Mouse (Mus musculus): ENCODE measurements around the gene Gm9837. TPM values are rescaled to one million over a fixed set of nuclear protein-coding genes. Genes with fewer than 3 reads are reported as not detected.

Gm9837 gene
- total RNA-seq, 2 experiments from 2014 or later = not detected

DNA sequence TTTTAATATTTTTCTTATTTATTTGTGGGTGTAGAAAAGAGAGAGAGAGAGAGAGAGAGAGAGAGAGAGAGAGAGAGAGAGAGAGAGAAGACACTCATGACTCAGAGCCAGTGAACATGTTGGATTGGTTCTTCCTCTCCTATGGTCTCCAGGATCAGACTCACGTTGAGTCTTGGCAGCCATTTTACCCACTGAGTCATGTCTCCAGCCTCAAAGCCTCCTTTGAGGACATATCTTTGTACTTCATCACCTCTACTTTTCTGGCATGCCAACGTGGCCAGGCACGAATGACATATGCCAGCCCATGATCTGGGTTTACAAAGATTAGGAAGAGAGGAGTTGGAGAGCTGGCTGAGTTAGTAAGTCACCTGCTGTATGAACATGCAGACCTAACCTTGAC is 10.1 kb downstream of the Gm9837 start:
- Histone ChIP-seq H3K4me3 (no peak overlapping the region), H3K27ac (no peak overlapping the region)
- TF ChIP-seq CTCF (IDR thresholded peaks at IDR 0.05) = no peak
- no peak for DNase-seq
- intact Hi-C loops (cut with DNase I) = no loop called here

- no peak for TF ChIP-seq CTCF (IDR thresholded peaks at IDR 0.05)
- intact Hi-C loops (cut with DNase I) = no loop called here
- no peak for DNase-seq
- Histone ChIP-seq H3K4me3 (no peak overlapping the region), H3K27ac (no peak overlapping the region)
Observed at GRCm38 (mm10) chr11:53458996-53459395, 11.3 kb downstream of the Gm9837 start.

GRCm38 (mm10) chr11:53457372-53457954 is 12.8 kb downstream of the Gm9837 start:
- no peak for DNase-seq
- peak overlapping the region; percentile 71 for H3K4me3 ChIP-seq
- peak; percentile 25; the same call in 1 of the 2 replicates for TF ChIP-seq CTCF (IDR thresholded peaks at IDR 0.05)
- peak overlapping the region; percentile 61 for H3K27ac ChIP-seq
- intact Hi-C loops (cut with DNase I) = no loop called here

- intact Hi-C loops (cut with DNase I) = no loop called here
- Histone ChIP-seq H3K27ac (peak within 1 kb of the TSS; percentile 61), H3K4me3 (peak within 1 kb of the TSS; percentile 71)
- TF ChIP-seq CTCF (IDR thresholded peaks at IDR 0.05) = peak; percentile 59
- DNase-seq = peak; percentile 80
Observed at GRCm38 (mm10) chr11:53456474-53457371, 13.6 kb downstream of the Gm9837 start, which contains the start of the genes Gm10447 and Shroom1. Gm10447 (minus strand) TSS chr11:53457110. Shroom1 (plus strand) TSS chr11:53457205.

DNA sequence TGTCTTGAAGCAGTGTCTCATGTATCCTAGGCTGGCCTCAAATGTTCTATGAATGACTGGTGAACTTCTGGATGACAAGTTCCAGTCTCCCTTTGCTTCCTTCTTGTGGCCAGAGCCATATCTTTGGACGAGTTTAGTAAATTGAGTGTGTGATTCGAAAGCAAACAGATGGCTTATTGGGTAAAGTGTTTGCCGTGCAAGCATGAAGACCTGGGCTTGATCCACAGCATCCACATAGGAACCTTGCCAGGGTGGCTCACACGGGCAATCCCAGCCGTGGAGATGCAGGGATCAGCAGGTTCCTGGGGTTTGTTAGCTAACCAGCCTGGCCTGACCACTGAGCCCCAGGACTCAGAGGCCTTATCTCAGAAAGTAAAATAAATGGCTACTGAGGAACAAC is 17.2 kb downstream of the Gm9837 start:
- DNase-seq = no peak
- no peak for TF ChIP-seq CTCF (IDR thresholded peaks at IDR 0.05)
- Histone ChIP-seq H3K4me3 (no peak overlapping the region), H3K27ac (no peak overlapping the region)
- intact Hi-C loops (cut with DNase I) = no loop called here

DNA sequence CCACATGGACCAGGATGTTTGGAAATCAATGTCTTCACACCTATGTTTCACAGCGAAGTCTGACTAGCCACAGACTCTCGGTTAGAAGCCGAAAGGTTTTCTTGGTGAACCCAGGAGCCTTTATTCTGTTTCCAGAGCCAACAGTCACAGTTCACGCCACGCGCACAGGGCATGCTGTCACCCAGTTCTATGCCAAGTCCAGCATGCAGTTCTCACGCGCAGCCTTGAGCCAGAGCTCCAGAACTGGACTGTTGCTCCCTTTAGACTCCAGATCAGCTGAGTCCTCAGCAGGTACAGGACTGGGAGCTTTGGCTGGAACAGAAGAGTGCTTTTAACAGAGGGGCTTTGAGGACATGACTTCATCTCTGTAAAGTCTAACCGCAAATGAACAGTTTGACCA is 17.9 kb downstream of the Gm9837 start:
- no peak for TF ChIP-seq CTCF (IDR thresholded peaks at IDR 0.05)
- H3K4me3 ChIP-seq = no peak overlapping the region
- H3K27ac ChIP-seq = no peak overlapping the region
- intact Hi-C loops (cut with DNase I) = no loop called here
- no peak for DNase-seq

DNA sequence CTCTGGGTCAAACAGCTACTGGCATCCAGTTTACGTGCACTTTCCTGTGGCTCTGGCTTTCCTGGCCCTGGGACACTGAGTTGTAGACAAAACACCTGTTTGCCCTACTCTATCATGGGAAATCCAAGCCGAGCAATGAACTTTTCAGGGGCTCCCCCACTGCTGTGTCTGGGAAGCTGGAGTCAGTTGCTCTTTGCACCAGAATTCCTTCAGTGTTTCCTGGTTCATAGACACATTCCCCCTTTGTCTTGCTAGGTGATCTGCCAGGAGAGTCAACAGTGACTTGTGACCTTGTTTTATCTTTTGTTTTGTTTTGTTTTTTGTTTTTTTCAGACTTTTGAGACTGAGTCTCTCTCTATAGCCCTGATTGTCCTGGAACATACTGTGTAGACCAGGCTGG is 18.9 kb downstream of the Gm9837 start:
- intact Hi-C loops (cut with DNase I) = no loop called here
- DNase-seq = no peak
- no peak for TF ChIP-seq CTCF (IDR thresholded peaks at IDR 0.05)
- H3K27ac ChIP-seq = peak overlapping the region; percentile 70
- H3K4me3 ChIP-seq = no peak overlapping the region

- DNase-seq = no peak
- Histone ChIP-seq H3K4me3 (no peak overlapping the region), H3K27ac (no peak overlapping the region; the same call in 1 of the 2 replicates)
- TF ChIP-seq CTCF (IDR thresholded peaks at IDR 0.05) = no peak
- intact Hi-C loops (cut with DNase I) = no loop called here
Observed at GRCm38 (mm10) chr11:53450070-53450705, 20.1 kb downstream of the Gm9837 start.

DNA sequence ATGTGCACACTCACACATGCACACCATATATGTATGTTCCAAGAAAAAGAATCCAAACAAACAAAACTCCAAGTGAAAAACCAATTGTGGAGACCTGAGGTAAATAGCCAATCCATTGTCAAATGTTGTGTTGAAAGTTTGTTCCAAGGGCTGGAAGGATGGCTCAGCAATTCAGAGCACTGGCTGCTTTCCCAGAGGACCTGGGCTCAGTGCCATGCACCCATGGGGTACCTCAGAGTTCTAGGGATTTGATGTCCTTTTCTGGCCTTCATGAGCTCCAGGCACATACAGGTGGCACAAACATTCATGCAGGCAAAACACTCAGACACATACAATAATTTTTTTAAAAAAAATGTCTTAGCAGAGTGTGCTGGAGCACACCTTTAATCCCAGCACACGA is 21.8 kb downstream of the Gm9837 start:
- H3K27ac ChIP-seq = peak overlapping the region; percentile 52
- no peak overlapping the region for H3K4me3 ChIP-seq
- intact Hi-C loops (cut with DNase I) = no loop called here
- TF ChIP-seq CTCF (IDR thresholded peaks at IDR 0.05) = no peak
- DNase-seq = peak; percentile 81

GRCm38 (mm10) chr11:53447996-53448395 is 22.3 kb downstream of the Gm9837 start:
- no peak for TF ChIP-seq CTCF (IDR thresholded peaks at IDR 0.05)
- DNase-seq = no peak
- Histone ChIP-seq H3K27ac (peak overlapping the region; percentile 52), H3K4me3 (no peak overlapping the region)
- intact Hi-C loops (cut with DNase I) = no loop called here

DNA sequence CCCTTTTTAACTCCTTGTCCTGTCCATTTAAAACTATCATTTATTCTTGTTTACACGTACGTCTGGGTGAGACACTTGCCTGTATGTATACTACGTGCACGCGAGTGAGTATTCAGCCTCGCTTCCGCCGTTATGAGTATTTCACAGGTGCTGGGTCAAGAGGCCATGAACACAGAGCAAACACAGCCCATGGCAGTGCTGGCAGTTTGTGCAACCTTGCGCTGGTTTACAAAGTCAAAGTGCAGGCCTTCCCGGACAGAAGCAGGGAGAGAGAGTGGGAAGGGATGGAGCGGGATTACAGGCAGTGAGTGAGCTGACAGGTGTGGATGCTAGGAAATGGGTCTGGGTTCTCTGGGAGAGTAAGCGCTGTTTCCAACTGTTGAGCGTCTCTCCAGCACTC is 24.1 kb downstream of the Gm9837 start:
- TF ChIP-seq CTCF (IDR thresholded peaks at IDR 0.05) = no peak
- DNase-seq = no peak
- intact Hi-C loops (cut with DNase I) = no loop called here
- no peak overlapping the region for H3K4me3 ChIP-seq
- H3K27ac ChIP-seq = no peak overlapping the region

GRCm38 (mm10) chr11:53445562-53445961 is 24.7 kb downstream of the Gm9837 start:
- DNase-seq = no peak
- TF ChIP-seq CTCF (IDR thresholded peaks at IDR 0.05) = no peak
- intact Hi-C loops (cut with DNase I) = no loop called here

DNA sequence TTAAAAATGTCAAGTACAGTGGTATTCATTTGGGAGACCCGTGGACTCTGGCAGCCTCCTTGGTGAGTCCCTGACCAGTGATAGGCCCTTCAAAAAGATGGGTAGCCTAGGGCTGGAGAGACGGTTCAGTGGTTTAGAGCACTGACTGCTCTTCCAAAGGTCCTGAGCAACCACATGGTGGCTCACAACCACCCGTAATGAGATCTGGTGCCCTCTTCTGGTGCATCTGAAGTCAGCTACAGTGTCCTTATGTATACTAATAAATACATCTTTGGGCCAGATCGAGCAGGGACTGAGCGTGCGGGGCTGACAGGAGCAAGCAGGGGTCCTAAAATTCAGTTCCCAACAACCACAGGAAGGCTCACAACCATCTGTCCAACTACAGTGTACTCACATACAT is 26.4 kb downstream of the Gm9837 start:
- Histone ChIP-seq H3K27ac (no peak overlapping the region), H3K4me3 (no peak overlapping the region)
- intact Hi-C loops (cut with DNase I) = no loop called here
- DNase-seq = no peak
- peak; percentile 70 for TF ChIP-seq CTCF (IDR thresholded peaks at IDR 0.05)

More at GRCm38 (mm10) chr11:53445562-53445961, 24.7 kb downstream of the Gm9837 start:
- no peak overlapping the region for H3K27ac ChIP-seq
- H3K4me3 ChIP-seq = no peak overlapping the region

All from gastrocnemius, adult 2 months (tissue).